Mouse (Mus musculus): ENCODE measurements around the gene Bank1. TPM values are rescaled to one million over a fixed set of nuclear protein-coding genes. Genes with fewer than 3 reads are reported as not detected.
A peak's percentile ranks its signal among the peaks of the same experiment; 100 is the strongest.

The Bank1 gene
- total RNA-seq (2014; rRNA removed) = 0.10 and 0.25 TPM in 2 replicates
- 0.25 and 0.33 TPM in 2 replicates for polyA plus RNA-seq (2015; fragmentation: Nextera tagmentation; extraction: Ambion mirVana)

DNA sequence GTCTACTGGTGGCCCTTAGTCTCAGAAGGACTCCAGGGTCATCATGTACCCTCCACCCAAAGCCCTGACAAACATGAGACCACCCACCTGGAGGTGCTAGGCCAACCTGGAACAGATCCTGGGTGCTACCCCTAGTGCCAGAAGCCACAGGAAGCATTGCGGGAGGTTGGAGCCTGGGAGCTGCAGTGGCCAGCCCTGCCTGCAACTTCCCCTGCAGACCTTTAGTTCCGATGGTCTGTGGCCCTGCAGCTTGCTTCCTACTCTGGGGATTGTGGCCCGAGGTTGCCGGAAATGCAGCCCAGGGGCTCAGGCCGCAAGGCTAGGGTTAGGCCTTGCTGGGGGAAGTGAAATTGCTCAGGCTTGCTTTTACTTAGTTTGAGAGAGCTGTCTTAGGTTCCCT lies at the start of gene Bank1:
Bank1 (minus strand) TSS at position 284 of the 400 bp plus-strand sequence.
- Histone ChIP-seq H3K4me2 (ENCODE audit: low read depth, low read length) (no peak within 1 kb of the TSS), H3K4me1 (ENCODE audit: insufficient read depth, low read length) (no peaks in the 10 kb centered on the region), H3K27ac (no peak within 1 kb of the TSS), H3K36me3 (ENCODE audit: insufficient read depth, low read length) (no peaks in the 10 kb centered on the region), H3K27me3 (ENCODE audit: insufficient read depth, low read length) (no peaks in the 10 kb centered on the region), H3K9me3 (ENCODE audit: low read length) (no peaks in the 10 kb centered on the region), H3K4me3 (ENCODE audit: low read length) (no peak within 1 kb of the TSS), H3K9ac (replicated peaks; ENCODE audit: low read length) (no peak within 1 kb of the TSS)
- 81% methylated on average over 5 of the region's 5 CpGs for WGBS
- ATAC-seq (no peak), DNase-seq (ENCODE audit: low spot score) (no peak)
- no peak for TF ChIP-seq CTCF (IDR thresholded peaks at IDR 0.05; ENCODE audit: low read depth)

DNA sequence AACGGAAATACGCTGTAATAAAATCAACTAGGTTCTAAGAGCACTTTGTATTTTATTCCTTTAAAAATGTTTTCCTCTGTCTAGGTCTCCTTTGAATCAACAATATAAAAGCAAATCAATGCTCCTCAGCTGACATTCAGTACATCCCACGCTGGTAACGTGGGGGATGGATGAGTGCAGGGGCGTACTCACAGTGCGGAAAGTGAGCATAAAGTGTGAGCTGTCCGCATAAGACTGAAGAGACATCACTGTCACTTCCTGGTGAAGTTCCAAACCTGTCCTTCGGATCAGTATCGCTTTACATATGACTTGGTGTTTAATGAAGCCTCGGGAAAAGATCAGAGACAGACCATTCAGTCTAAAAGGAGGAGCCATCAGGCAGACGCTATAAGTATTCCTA lies 44.0 kb upstream of the Bank1 start:
- WGBS = 60% methylated on average over 11 of the region's 11 CpGs
- Histone ChIP-seq H3K9me3 (ENCODE audit: low read length) (no peaks in the 10 kb centered on the region), H3K4me3 (ENCODE audit: low read length) (no peak overlapping the region), H3K4me1 (ENCODE audit: insufficient read depth, low read length) (no peaks in the 10 kb centered on the region), H3K4me2 (ENCODE audit: low read depth, low read length) (0 out of 2 replicates have a peak overlapping the region, but pooled peaks have one; percentile 0), H3K36me3 (ENCODE audit: insufficient read depth, low read length) (no peaks in the 10 kb centered on the region), H3K27ac (no peak overlapping the region), H3K27me3 (ENCODE audit: insufficient read depth, low read length) (no peaks in the 10 kb centered on the region), H3K9ac (replicated peaks; ENCODE audit: low read length) (no peak overlapping the region)
- DNase-seq (ENCODE audit: low spot score) (no peak), ATAC-seq (no peak)
- TF ChIP-seq CTCF (IDR thresholded peaks at IDR 0.05; ENCODE audit: low read depth) = no peak

DNA sequence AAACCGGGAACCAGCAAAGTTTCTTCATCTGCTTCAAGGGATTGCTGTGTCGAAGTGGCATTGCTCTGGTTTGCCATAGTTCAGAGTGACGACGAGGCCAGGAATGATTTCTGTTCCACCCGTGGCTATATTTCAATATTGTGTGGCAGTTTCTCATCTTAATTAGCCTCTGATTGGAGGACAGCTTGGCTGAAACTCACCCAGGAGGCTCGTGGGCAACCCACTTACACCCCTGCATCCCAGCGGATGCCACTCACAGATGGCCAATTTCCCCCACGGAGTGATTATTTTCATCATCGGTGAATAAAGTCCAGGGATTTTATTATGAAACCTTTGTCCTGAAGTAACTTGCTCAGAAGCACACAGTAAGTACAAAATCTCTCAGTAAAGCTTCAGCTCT lies 43.6 kb upstream of the Bank1 start:
- 63% methylated on average over 9 of the region's 9 CpGs for WGBS
- ATAC-seq (no peak), DNase-seq (ENCODE audit: low spot score) (no peak)

DNA sequence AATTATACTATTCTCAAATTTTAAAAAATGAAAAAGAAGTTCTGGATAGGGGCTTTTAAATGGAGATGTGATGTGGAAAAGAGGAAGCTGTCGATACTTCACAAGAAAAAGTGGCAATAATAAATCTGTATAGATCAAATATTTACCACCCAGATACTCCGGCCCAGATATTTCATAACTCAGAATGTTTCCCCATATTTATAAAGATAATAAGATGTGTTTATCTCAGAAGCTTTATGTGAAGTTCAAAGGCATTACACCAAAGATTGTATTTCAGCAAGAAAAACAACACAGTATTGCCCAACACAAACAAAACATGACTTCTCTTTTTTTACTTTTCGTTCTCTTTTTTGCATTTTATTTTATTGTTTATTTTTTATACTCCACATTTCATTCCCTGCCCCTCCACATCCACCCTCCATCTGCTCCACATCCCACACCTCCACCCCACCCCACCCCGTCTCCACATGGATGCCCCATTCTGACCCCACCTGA lies 42.7 kb upstream of the Bank1 start:
- Histone ChIP-seq H3K27me3 (ENCODE audit: insufficient read depth, low read length) (no peaks in the 10 kb centered on the region), H3K4me1 (ENCODE audit: insufficient read depth, low read length) (no peaks in the 10 kb centered on the region), H3K9ac (replicated peaks; ENCODE audit: low read length) (no peak overlapping the region), H3K4me2 (ENCODE audit: low read depth, low read length) (no peak overlapping the region), H3K9me3 (ENCODE audit: low read length) (no peaks in the 10 kb centered on the region), H3K4me3 (ENCODE audit: low read length) (no peak overlapping the region), H3K27ac (no peak overlapping the region), H3K36me3 (ENCODE audit: insufficient read depth, low read length) (no peaks in the 10 kb centered on the region)
- TF ChIP-seq CTCF (IDR thresholded peaks at IDR 0.05; ENCODE audit: low read depth) = no peak
- 91% methylated on average over 4 of the region's 4 CpGs for WGBS
- no peak for ATAC-seq
- DNase-seq (ENCODE audit: low spot score) = no peak

More for the DNA sequence above, 43.6 kb upstream of the Bank1 start:
- no peaks in the 10 kb centered on the region for H3K9me3 ChIP-seq (ENCODE audit: low read length)
- H3K4me1 ChIP-seq (ENCODE audit: insufficient read depth, low read length) = no peaks in the 10 kb centered on the region
- H3K4me2 ChIP-seq (ENCODE audit: low read depth, low read length) = no peak overlapping the region
- TF ChIP-seq CTCF (IDR thresholded peaks at IDR 0.05; ENCODE audit: low read depth) = no peak
- H3K9ac ChIP-seq (replicated peaks; ENCODE audit: low read length) = no peak overlapping the region
- H3K27ac ChIP-seq = no peak overlapping the region
- H3K27me3 ChIP-seq (ENCODE audit: insufficient read depth, low read length) = no peaks in the 10 kb centered on the region
- no peaks in the 10 kb centered on the region for H3K36me3 ChIP-seq (ENCODE audit: insufficient read depth, low read length)
- H3K4me3 ChIP-seq (ENCODE audit: low read length) = no peak overlapping the region

DNA sequence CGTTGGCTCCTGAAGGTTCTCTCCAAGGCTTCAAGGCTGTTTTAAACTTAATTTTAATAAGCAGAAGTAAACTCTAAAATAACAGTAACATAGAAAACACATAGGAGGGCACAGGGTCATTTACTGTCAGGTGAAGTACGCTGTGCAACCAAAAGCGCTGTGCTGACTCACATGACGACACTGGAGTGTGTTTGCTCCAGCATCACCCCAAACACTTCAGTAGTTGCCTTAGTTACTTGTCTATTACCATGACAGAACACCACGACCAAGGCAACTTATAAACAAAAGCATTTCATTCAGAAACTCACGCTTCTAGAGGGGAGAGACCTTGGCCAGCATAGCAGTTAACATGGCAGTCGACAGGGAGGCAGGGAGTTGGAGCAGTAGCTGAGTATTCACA lies 23.8 kb upstream of the Bank1 start:
- Histone ChIP-seq H3K27ac (no peak overlapping the region), H3K4me3 (ENCODE audit: low read length) (no peak overlapping the region), H3K4me1 (ENCODE audit: insufficient read depth, low read length) (no peaks in the 10 kb centered on the region), H3K9me3 (ENCODE audit: low read length) (no peaks in the 10 kb centered on the region), H3K9ac (replicated peaks; ENCODE audit: low read length) (no peak overlapping the region), H3K36me3 (ENCODE audit: insufficient read depth, low read length) (no peaks in the 10 kb centered on the region), H3K4me2 (ENCODE audit: low read depth, low read length) (no peak overlapping the region), H3K27me3 (ENCODE audit: insufficient read depth, low read length) (no peaks in the 10 kb centered on the region)
- no peak for TF ChIP-seq CTCF (IDR thresholded peaks at IDR 0.05; ENCODE audit: low read depth)
- DNase-seq (ENCODE audit: low spot score) = no peak
- no peak for ATAC-seq
- 61% methylated on average over 7 of the region's 7 CpGs for WGBS

DNA sequence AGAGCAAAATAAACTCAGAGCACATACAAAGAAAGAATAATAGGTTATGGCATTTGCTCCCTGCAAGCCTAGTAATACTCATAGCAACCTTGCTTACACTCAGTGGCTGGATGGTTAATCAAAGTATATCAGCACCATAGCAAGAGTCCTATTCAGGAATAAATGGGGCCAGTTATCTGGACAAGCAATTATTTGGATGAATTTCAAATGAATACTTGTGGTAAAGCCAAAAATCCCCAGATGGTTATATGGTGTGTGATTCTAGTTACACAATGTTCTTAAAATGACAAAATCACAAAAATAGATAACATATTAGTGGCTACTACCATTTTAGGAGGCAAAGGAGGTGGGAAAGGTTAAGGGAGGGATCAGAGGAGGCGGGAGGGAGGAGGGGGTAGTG lies 22.7 kb upstream of the Bank1 start:
- no peak for DNase-seq (ENCODE audit: low spot score)
- TF ChIP-seq CTCF (IDR thresholded peaks at IDR 0.05; ENCODE audit: low read depth) = no peak
- Histone ChIP-seq H3K4me1 (ENCODE audit: insufficient read depth, low read length) (no peaks in the 10 kb centered on the region), H3K27me3 (ENCODE audit: insufficient read depth, low read length) (no peaks in the 10 kb centered on the region), H3K4me3 (ENCODE audit: low read length) (no peak overlapping the region), H3K9ac (replicated peaks; ENCODE audit: low read length) (no peak overlapping the region), H3K4me2 (ENCODE audit: low read depth, low read length) (no peak overlapping the region), H3K27ac (no peak overlapping the region), H3K36me3 (ENCODE audit: insufficient read depth, low read length) (no peaks in the 10 kb centered on the region), H3K9me3 (ENCODE audit: low read length) (no peaks in the 10 kb centered on the region)
- 90% methylated on average over 1 of the region's 1 CpGs for WGBS
- no peak for ATAC-seq

GRCm38 (mm10) chr3:136347277-136347676 lies 21.4 kb upstream of the Bank1 start:
- Histone ChIP-seq H3K9me3 (ENCODE audit: low read length) (no peaks in the 10 kb centered on the region), H3K9ac (replicated peaks; ENCODE audit: low read length) (no peak overlapping the region), H3K36me3 (ENCODE audit: insufficient read depth, low read length) (no peaks in the 10 kb centered on the region), H3K4me1 (ENCODE audit: insufficient read depth, low read length) (no peaks in the 10 kb centered on the region), H3K4me3 (ENCODE audit: low read length) (no peak overlapping the region), H3K27ac (no peak overlapping the region), H3K4me2 (ENCODE audit: low read depth, low read length) (no peak overlapping the region), H3K27me3 (ENCODE audit: insufficient read depth, low read length) (no peaks in the 10 kb centered on the region)
- TF ChIP-seq CTCF (IDR thresholded peaks at IDR 0.05; ENCODE audit: low read depth) = no peak
- DNase-seq (ENCODE audit: low spot score) = no peak
- ATAC-seq = no peak
- 93% methylated on average over 1 of the region's 1 CpGs for WGBS

Data from hindbrain, postnatal 0 days (tissue).